Mouse (Mus musculus) liver, embryonic 13.5 days (tissue): ENCODE results near the gene Edil3. TPM values are rescaled to one million over a fixed set of nuclear protein-coding genes. Genes with fewer than 3 reads are reported as not detected.

Experiments
- ATAC-seq: fragments of 200-750 bp; cut with Nextera tagmentation; 2 replicates; pipeline ENCODE4 v1.8.0; 2017; ENCODE audit warnings: low read depth, mild to moderate bottlenecking, moderate number of reproducible peaks, moderate library complexity
- DNase-seq: peaks from one replicate; pipeline ENCODE4 v3.0.0; 2022
- H3K27ac ChIP-seq: fragments of 300-500 bp; sonication (generic); 2 replicates; pipeline ENCODE4 v1.5.1; 2015; ENCODE audit warnings: moderate library complexity, mild to moderate bottlenecking, inconsistent platforms
- H3K27me3 ChIP-seq: fragments of 300-500 bp; sonication (generic); 2 replicates; pipeline ENCODE4 v1.6.1; 2015; ENCODE audit warnings: mild to moderate bottlenecking, inconsistent platforms
- H3K36me3 ChIP-seq: fragments of 300-500 bp; sonication (generic); 2 replicates; pipeline ENCODE4 v1.6.1; 2015; ENCODE audit warnings: mild to moderate bottlenecking, inconsistent platforms
- H3K4me1 ChIP-seq: fragments of 300-500 bp; sonication (generic); replicated peaks from 2 replicates; pipeline ENCODE4 v1.6.1; 2015; ENCODE audit warnings: inconsistent platforms
- H3K4me2 ChIP-seq: fragments of 300-500 bp; sonication (generic); 2 replicates; pipeline ENCODE4 v1.6.1; 2015; ENCODE audit warnings: inconsistent platforms, mild to moderate bottlenecking, moderate library complexity
- H3K4me3 ChIP-seq: fragments of 300-500 bp; sonication (generic); replicated peaks from 2 replicates; pipeline ENCODE4 v1.5.1; 2015; ENCODE audit warnings: mild to moderate bottlenecking, inconsistent platforms
- H3K9ac ChIP-seq: fragments of 300-500 bp; sonication (generic); 2 replicates; pipeline ENCODE4 v1.6.1; 2015; ENCODE audit warnings: mild to moderate bottlenecking, inconsistent platforms
- H3K9me3 ChIP-seq: fragments of 300-500 bp; sonication (generic); replicated peaks from 2 replicates; pipeline ENCODE4 v1.6.1; 2016; ENCODE audit warnings: inconsistent platforms
- WGBS: fragments of 180-500 bp; shearing (Covaris S2); methylation state at CpG from one replicate; pipeline ENCODE4 v1.1.7; 2015; ENCODE audit not compliant: insufficient replicate concordance; 5-methylcytosine and 5-hydroxymethylcytosine counted together
- polyA plus RNA-seq: library from polyadenylated mRNA; unstranded; fragments of >200 nt; fragmentation: Nextera tagmentation; extraction: Ambion mirVana; gene quantifications from 2 replicates; pipeline ENCODE4 v1.2.1, GENCODE M21; 2015

Gene Edil3
- polyA plus RNA-seq, 1 experiment from 2014 or later, result 0.20 TPM

- Histone ChIP-seq H3K9ac (no peak overlapping the region), H3K27me3 (no peaks in the 10 kb centered on the region), H3K4me3 (no peak overlapping the region), H3K27ac (no peak overlapping the region), H3K4me2 (no peak overlapping the region), H3K36me3 (no peaks in the 10 kb centered on the region), H3K9me3 (no peaks in the 10 kb centered on the region), H3K4me1 (no peaks in the 10 kb centered on the region)
- 65% methylated on average over 5 of the region's 5 CpGs for WGBS
- ATAC-seq (no peak), DNase-seq (no peak)
Measured at GRCm38 (mm10) chr13:89371656-89372240, 550.5 kb downstream of the Edil3 start.
